Mouse (Mus musculus): ENCODE measurements around the gene Med17.

Gene Med17

DNA sequence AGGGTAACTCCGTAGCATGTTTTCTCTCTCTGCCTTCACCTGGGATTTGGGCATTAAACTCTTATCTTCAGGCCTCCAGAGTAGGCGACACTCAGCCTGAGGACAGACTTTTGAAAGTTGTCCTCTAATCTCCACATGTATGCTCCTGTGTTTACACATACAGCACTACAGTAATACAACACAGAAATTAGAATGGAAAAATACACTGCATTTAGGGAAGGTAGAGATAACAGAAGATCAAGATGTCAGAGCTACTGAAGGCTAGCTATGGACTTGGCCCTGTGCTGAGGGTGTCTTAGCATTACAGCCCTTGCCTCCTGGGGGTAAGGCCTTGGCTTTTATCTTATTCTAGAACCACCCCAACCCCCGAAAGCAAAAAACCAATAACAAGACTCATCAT, 8.7 kb upstream of the Med17 start:
- no peak for DNase-seq (ENCODE audit: low spot score)

DNA sequence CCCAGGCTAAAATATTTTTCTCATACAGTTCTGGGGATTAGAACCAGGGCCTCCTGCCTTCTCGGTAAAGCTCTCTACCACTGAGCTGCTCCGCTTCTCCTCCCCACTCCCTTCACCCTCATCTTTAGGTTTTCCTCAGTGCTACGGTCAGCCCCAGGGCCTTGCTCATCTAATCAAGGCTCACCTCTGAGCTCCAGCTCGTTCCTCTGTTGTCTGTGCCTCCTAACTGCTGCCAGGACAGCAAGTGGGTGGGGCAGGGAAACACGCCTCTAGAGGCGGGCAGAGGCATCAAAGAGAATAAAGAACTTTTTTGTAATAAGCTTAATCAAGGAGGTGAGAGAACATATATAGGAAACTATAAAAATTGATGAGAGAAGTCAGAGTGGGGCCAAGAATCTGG, 8.1 kb upstream of the Med17 start:
- DNase-seq (ENCODE audit: low spot score), result no peak

DNA sequence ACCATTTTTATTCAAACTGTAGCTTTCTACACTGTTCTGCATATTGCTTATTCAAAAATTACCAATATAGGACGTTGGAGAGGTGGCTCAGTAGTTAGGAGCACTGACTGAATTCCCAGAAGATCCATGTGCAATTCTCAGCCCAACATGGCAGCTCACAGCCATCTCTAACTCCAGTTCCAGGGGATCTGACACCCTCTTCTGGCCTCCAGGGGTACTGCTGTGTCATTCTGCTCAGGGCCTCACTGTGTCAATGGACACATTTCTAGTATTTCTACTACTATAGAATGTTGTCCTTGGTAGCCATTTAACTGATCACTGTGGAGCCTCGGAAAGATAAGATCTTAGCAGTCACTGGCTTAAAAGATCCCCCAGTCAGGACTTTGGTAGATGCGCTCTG, 5.7 kb upstream of the Med17 start:
- DNase-seq (ENCODE audit: low spot score), result no peak

DNA sequence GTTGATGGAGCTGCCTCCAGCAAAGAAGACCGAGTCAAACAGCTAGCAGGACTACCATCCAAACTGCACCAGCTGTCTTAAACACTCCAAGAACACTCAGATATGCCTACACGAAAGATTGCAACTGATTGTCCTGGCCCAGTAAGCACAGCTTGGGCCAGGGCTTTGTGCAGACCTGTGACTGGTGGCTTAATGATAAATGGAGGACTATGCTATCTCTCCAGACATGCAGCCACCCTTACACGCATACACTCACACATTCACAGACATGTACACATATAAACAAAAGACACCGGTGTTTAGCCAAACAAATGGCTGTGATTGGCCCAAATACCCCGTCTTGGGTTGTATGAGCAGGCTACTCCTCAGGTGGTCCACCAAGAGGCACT, 754 bp upstream of the Med17 start:
- DNase-seq (ENCODE audit: low spot score), result no peak

DNA sequence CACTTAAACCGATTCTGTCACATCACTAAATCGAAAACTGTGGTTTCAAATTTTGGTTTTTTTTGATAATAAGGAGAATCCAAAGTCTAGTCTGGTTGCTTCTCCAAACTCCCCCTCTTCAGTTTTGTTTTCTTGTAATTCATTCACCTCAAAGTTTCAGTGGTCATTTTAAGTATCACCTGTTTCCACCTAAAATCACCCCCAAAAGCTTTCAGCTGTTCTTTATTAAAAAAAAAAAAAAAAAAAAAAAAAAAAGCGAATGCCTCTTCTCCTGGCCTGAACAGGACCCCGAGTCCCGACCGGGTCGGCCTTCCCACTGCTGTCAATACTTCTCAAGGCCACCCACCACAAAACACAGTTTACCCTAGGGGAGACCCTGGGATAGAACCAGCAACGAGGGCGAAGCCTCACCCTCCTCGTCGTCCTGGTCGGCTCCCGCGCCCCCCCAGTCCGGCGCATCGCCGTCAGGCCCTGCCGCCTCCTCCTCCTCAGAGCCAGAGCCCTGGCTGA, 537 bp downstream of the Med17 start:
- DNase-seq (ENCODE audit: low spot score), result no peak

DNA sequence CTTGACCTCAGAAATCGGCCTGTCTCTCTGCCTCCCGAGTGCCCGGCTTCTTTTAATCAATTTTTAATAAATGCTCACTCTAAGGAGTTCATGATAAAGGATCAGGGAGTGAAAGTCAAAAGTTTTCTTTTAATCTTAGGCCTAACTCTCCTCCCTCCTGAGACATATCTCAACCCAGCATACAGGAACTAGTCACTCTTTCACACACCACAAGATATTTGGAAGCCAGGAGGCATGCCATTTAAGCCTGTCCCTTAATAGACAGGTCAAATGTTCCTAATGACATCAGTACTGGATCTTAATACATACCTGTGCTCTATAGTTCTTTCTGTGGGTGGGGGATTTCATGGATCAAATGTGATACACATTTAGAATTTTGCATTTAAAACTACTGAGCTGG, 1.4 kb downstream of the Med17 start:
- DNase-seq (ENCODE audit: low spot score), result no peak

DNA sequence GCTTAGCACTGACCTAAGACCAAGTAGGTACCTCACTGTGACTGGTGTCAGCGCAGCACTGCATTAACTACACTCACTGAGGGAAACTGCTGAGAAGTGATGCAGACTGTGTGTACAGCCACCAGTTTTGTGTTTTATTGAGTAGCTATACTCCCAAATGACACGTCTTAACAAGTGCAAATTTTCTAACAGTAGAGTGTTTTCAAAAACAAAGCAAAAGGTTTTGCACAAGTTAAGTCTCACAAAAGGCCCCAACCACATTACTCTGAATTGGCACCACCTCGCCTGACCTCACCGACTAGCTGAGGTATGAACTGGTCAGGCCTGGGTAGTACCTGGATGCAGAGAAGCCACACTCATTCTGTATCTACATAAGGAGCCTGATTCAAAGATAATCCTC, 2.9 kb downstream of the Med17 start:
- no peak for DNase-seq (ENCODE audit: low spot score)

DNA sequence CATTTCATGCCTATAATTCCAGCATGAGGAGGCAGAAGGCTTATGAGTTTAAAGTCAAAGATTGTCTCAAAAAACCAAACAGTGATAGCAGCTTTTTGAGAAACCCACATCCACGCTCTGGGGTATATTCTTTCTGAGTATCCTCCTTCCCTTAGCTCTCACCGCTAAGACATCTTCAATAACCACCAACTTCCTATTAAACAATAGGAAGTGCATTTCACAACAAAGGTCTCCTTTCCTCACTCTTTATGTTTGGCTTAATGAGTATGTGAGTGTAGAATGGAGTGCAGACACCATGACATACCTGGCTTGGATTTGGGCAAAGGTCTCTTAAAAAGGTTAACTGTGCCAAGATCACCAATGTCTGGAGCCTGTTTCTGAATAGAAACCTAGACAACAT, 5.8 kb downstream of the Med17 start:
- DNase-seq (ENCODE audit: low spot score), result no peak

DNA sequence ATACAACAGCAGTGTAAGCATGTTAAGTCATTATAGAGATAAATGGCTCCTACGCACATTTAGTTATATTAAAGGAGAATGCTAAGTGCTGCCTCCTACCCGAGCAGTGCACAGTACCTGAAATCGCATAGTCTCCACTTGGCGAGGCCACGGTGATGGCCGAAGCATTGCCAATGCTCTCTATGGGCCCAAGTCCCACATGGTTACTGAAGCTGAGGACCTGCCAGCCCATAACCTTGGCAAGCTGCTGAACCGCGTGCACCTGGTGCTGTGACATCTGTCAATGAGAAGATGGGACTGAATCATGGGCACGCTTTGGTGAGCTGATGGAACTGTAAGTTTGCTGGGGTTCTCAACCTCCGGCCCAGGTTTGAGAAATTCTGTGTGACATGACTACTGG, 16.2 kb downstream of the Med17 start:
- no peak for DNase-seq (ENCODE audit: low spot score)

DNA sequence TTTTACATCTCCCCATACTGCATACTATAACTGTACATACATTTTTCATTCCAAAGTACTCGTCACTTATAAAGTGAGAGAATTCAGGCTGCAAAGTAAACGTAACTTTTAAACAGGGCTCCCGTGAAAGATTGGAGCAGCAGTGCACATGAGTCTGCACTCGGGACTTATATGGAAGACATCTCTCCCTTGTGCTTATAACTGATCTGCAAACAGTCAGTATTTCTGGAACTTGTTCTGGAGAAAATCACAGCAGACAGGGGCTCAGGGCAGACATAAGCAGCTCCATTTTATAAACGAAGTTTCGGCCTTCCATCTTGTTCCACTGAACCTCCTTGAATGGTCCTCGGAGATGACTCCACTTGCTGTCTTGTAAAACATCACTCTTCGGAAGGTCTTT, 17.8 kb downstream of the Med17 start:
- DNase-seq (ENCODE audit: low spot score), result no peak

DNA sequence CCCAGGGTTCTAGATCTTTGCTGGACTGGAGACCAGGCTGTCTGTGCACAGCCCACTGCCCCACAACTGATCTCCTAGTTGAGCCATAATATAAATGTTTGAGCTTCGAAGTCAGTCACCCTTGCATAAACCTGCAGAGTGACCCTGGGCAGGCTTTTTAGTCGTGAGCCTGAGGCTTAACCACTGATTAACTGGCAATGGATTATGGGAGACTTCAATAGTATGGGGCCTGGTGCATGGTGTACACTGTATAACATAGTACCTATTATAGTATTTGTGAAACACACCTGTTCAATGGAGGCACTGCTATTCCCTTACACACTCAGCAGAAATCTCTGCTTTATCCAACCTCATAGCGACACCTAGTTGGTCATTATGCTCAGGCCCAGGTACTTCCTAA, 23.5 kb downstream of the Med17 start:
- DNase-seq (ENCODE audit: low spot score), result no peak

DNA sequence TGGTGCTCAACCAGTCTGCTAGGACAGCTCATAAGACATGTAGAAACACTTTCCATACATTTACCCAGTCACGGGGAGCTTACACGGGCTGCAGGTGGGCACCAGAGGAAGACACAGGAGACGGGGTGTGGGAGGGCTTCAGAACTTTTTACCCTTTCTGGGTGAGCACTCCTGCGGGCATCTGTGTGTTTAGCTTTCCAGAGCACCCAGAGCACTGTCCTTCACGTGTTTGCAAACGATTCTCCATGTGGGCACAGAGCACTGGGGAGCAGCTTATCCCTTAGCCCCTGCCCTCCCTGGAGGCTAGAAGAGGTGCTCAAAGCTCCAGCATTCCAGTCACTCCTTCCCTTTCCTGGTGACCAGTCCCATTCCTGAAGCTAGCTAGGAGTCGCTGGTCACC, 25.2 kb downstream of the Med17 start:
- DNase-seq (ENCODE audit: low spot score), result no peak

DNA sequence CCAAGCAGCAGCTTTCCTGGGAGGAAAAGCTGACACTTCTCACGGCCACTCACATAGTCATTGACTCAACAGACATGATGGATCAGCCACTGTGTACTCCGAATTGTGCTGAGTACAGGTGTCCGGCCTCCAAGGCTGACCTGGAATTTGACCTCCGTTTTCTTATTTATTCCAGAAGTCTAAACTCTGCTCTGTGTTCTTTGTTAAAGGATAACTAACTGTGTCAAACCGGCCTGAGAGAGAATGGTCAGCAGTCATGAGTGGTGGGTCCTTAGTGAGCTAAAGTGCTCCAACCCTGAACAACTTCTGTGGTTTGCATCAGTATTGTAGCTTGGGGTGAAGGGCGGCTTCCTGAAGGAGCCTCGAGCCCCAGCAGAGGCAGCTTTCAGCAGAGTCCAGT, 27.5 kb downstream of the Med17 start:
- no peak for DNase-seq (ENCODE audit: low spot score)

DNA sequence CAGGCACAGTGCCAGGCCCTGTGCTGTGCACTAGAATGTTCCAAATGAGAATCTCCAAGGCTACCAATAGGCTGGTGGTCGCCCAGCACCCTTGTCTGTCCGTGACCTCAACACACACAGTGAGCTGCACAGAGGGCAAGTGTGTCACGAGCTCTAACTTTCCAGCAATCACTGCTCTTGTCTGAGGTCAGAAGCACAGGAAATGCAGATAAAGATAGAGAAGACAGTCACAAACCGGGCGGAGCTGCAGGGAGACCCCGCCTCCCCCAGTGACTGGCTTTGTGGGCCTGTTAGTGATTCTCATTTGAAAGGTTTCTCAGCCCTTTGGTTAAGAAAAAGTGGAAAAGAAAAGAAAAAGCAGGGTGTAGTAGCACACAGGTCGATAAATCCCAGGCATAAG, 29.4 kb downstream of the Med17 start:
- DNase-seq (ENCODE audit: low spot score), result no peak

DNA sequence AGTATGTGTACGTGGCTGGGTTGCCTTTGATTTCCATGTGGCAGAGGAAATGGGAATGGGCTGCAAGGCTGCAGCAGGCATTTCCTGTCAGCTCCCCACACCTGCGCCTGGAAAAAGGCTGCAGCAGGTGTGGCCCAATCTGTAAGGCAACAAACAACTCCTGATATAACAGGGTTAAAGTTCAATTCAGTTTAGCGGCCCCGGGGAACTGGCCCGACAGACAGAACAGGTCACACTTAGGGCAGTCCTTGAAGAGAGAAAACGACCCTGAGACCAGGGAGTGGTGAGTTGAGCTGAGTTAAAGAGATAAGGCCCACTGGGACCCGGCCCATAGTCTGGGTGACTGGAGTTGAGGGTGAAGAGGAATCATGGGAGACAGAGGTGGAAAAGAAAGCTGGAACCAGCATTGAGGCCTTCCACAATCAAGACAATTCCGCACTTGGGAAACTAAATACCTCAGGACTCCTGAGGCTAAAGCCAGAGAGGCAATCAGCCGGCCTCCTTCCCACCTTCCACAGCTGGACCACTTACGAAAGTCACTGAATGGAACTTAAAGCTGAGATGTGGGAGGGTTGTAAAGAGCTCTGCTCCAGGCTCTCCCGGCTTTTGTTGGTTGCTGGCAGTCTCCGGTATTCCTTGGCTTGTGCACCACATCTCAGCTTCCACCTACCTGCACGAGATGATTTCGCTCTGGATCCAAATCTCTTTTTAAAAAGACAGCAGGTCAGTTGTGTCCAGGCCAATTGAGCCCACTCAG, 34.2 kb downstream of the Med17 start:
- DNase-seq (ENCODE audit: low spot score), result no peak

DNA sequence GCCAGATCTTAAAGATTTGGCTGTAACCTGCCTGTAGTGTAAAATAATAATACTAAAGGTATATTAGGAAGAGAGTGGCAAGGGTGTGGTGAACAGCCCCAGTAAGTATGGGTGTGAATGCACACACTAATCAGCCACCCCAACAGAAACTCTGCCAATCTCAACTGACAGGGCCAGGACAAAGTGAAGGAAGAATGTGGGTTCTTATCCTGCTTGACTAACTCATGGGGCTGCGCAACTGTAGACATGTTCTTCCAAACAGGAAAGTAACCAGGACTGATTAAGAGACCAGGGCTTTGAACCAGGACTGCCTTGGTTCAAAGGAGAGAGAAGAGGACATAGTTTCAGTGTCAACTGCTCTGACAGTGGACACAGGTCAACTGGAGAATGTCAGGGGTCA, 37.6 kb downstream of the Med17 start:
- DNase-seq (ENCODE audit: low spot score), result no peak

DNA sequence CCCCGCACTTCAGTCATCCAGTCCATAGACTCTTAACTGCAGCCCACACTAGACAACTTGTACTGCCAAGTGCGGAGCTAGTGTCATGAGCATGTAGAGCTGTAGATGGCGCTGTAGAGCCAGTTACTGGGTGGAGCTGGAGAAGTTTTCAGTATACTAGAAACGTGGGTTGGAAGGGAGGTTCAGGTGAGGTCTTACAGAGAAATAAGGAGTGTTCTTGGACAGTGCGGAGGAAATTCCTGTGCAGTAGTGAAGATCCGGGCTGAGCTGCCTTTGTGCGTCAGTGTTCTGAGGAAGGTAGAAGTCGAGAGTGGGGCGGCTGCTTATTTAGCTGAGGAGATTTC, 38.2 kb downstream of the Med17 start:
- DNase-seq (ENCODE audit: low spot score), result peak; percentile 21

DNA sequence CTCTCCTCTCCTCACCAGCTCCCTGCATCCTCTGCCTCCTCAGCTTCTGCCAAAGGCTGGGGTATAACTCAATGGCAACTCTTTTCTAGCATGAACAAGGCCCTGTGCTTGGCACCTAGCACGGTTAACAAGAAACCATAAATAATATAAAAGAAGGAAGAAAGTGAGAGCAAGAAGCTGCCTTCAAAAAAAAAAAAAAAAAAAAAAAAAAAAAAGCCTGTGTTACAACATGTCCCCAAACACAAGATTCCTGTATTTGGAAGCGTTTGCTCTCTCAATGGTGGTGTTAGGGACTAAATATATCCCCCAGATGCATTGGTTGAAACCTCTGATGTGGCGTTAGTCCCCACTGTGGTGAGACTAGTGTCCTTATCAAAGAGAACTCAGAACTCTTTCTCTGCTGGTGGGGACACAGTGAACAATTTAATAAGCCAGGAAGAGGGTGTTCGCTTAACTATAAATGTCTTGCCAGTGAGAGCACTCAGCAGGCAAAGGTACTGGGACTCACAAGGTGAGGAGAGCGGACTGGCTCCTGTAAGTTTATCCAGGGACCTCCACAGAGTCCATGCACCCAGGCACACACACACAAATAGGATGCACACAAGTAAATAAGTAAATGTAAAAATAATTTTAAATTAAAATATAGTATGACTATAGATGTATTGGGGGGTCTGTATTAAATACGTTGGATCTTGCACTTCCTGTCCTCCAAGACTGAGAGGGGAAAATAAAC, 38.7 kb downstream of the Med17 start:
- no peak for DNase-seq (ENCODE audit: low spot score)

DNA sequence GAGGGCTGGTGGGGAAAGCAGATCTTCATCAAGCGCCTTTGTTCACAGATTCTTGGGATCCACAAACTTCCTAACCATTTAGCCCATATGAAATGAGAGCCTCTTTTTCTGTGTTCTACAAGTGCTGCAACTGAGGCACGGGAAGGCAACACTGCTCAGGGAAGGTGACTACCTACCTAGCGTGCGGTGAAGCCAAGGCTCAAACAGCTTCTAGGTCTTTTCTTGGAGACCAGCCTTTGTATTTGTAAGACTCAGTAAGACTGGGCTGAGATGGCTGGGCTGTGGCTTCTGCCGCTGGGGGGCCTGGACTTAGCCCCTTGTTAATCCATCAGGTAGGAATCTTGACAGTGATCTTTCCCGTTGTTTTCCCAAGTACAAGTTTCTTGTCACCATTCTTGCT, 39.7 kb downstream of the Med17 start:
- DNase-seq (ENCODE audit: low spot score), result no peak

DNA sequence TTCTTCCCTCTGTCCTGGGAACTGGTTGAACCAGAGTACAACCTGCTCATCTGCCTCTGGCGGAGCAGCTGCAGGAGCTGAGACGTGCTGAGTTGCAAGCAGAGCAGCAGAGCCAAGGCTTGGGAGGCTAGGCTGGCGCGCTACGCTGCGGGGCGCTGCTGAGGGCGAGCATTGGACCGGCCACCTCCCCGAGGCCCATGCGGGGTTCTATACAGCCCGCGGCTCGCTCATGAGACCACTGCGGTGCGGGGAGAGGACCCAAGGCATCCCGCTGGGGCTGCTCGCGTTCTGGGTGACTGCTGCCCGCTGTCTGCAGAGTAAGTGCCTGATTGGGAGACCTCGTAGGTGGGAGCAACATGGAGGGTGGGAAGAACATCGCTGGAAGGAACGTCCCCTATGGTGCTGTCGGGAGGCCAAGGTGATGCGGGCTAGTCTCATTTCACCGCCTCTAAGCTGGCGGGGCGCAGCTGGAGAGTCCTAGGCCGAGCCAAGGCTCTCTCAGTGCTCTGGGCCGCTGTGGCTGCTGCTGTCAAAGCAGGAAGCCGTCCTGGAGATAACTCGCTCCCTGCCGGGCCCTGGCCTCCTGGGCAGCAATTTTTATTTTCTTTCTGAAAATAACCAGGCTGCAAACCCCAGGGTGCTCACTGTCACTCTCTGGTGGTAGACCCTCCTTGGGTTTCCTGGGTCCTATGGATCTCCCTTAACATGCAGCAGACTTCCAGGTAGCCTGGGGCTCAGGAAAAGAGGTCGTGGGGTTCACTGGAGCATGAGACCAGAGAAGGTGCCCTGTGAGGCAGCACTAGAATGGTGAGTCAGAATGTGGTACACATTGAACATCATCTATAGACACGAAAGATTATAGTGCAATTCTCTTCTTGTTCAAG, 40.4 kb downstream of the Med17 start, which contains the start of gene Vstm5:
Gene Vstm5 (plus strand): TSS at position 4 of the 884 bp plus-strand sequence.
- no peak for DNase-seq (ENCODE audit: low spot score)

DNA sequence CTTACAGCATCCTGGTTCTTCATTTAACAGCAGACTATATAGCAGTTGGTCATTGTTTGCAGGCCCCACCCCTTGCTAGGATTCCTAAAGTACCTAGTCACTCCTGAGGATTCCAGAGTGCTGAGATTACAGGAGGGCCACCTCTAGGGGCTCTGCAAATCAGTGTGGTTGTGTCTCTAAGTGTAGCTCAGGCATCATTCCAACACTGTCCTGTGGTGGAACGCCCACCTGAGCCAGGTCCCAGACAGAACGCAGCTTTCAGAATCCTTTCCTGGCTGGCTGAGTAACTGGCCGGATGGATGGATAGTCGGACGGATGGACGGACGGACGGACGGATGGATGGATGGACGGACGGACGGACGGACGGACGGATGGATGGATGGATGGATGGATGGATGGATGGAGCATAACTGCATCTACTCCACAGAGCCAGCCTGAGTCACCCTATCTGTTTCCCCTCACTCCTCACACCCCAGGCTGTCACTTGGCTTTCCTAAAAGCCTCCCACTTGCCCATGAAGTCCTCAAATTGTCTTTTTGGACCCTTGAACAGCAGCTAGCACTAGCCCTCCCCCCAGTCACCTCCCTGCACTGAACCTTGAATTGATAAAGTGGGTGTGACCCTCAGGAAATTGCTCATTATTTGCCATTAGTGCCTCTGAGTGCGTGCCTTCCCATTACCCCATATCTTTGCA, 41.3 kb downstream of the Med17 start:
- no peak for DNase-seq (ENCODE audit: low spot score)

Data from ovary, adult 18-20 months (tissue).